8 mouse cellular contexts compared by ENCODE assay signal in genomic region chr6:86128504-86128903, GRCm38 (mm10).
A peak's percentile ranks its signal among the peaks of the same experiment; 100 is the strongest.
DNase-seq lines count a peak whose midpoint lies in the region; ATAC-seq and TF ChIP-seq lines count a peak whose summit lies in the region.

No protein-coding gene starts in this region.

- no peak overlapping the region for H3K9ac ChIP-seq in heart, postnatal 0 days (replicated peaks; ENCODE audit: low read depth, low read length)
- no peak overlapping the region for H3K9ac ChIP-seq in ES-E14 (ENCODE audit: insufficient read depth, low read depth, low read length, poor library complexity, severe bottlenecking)

- H3K9me3 ChIP-seq in heart, postnatal 0 days (replicated peaks; ENCODE audit: control insufficient read depth, low read length): no peaks in the 10 kb centered on the region
- no peaks in the 10 kb centered on the region for H3K9me3 ChIP-seq in ES-E14 (ENCODE audit: control insufficient read depth, insufficient read depth, low read depth, low read length)

- no peak for TF ChIP-seq EP300 in heart, postnatal 0 days (IDR thresholded peaks at IDR 0.05; ENCODE audit: low read depth)

- no peaks in the 10 kb centered on the region for H3K36me3 ChIP-seq in heart, postnatal 0 days (replicated peaks; ENCODE audit: control insufficient read depth, insufficient read depth, low read length)
- no peaks in the 10 kb centered on the region for H3K36me3 ChIP-seq in ES-E14 (ENCODE audit: control insufficient read depth, insufficient read depth, low read length, poor library complexity, severe bottlenecking)

- no peaks in the 10 kb centered on the region for H3K4me1 ChIP-seq in heart, postnatal 0 days (ENCODE audit: control insufficient read depth, insufficient read depth)
- peaks cover 0 to 3% of the 10 kb centered on the region in 2 experiments; a peak in 1 of 4 replicates for H3K4me1 ChIP-seq in ES-E14 (ENCODE audit: control insufficient read depth in 2 of 2, insufficient read depth in 2 of 2, low read length in 2 of 2, poor library complexity in 1 of 2)

- no peak for ATAC-seq in heart, postnatal 0 days (ENCODE audit: insufficient read depth, low read depth)
- peak; percentile 62 for ATAC-seq in megakaryocyte progenitor cell, adult 5-6 weeks (replicated peaks; ENCODE audit: poor library complexity)
- no peak for ATAC-seq in megakaryocyte, adult 5-6 weeks (ENCODE audit: poor library complexity, severe bottlenecking)

- no peaks in the 10 kb centered on the region for H3K27me3 ChIP-seq in heart, postnatal 0 days (ENCODE audit: control insufficient read depth, insufficient read depth, low read length)

- no peak overlapping the region for H3K27ac ChIP-seq in heart, postnatal 0 days (ENCODE audit: low read depth)
- no peak overlapping the region for H3K27ac ChIP-seq in ES-E14 (ENCODE audit: insufficient read depth, low read depth, low read length, poor library complexity, severe bottlenecking)

- no peak overlapping the region for H3K4me2 ChIP-seq in heart, postnatal 0 days (ENCODE audit: low read depth, low read length)

- no peak for DNase-seq in heart, postnatal 0 days (ENCODE audit: low spot score)
- no peak for DNase-seq in heart, postnatal 25 days (ENCODE audit: low spot score)
- DNase-seq in 3T3-L1 (ENCODE audit: low read depth, low spot score): peak; percentile 65
- DNase-seq in ES-E14 (ENCODE audit: low read depth, low spot score): peak; percentile 53
- peak; percentile 33 for DNase-seq in embryo, embryonic 11 days
- DNase-seq in cerebellum, adult 11-12 months: no peak

- TF ChIP-seq CTCF in heart, postnatal 0 days (IDR thresholded peaks at IDR 0.05; ENCODE audit: low read depth): peak; percentile 18; the same call in 1 of the 2 replicates

- WGBS in heart, postnatal 0 days: 62% methylated on average over 4 of the region's 4 CpGs

- intact Hi-C loops in heart, postnatal 25 days (cut with DNase I): loop anchor here (2.0 to 5.0 kb wide), 2 partner anchors 236 to 274 kb away; partner anchors contain the start of genes Fam136a and Tia1

- no peak overlapping the region for H3K4me3 ChIP-seq in heart, postnatal 0 days (ENCODE audit: low read depth, low read length)
- no peak overlapping the region for H3K4me3 ChIP-seq in ES-E14 (ENCODE audit: insufficient read depth in 1 of 2, low read depth in 1 of 2, low read length in 2 of 2, poor library complexity in 1 of 2, severe bottlenecking in 1 of 2)

- in situ Hi-C loops in ES-E14 (cut with MboI; ENCODE audit: low sequenced_read_pairs in 2 of 2, unreplicated experiment in 2 of 2): loop anchor here in 1 of 2 experiments (25.0 kb wide), 1 partner anchor 234 kb away; the partner anchor contains the start of genes Fam136a and Snrpg

TF ChIP-seq in ES-E14, 5 proteins besides CTCF, POLR2A, EP300 and RAD21:
- TF ChIP-seq HCFC1 (IDR thresholded peaks at IDR 0.05; ENCODE audit: borderline replicate concordance, insufficient read depth, low read length) (no peak), ZC3H11A (IDR thresholded peaks at IDR 0.05; ENCODE audit: borderline replicate concordance, low read depth, low read length) (no peak), MAFK (IDR thresholded peaks at IDR 0.05; ENCODE audit: insufficient read depth, low read depth, low read length) (no peak), CHD2 (IDR thresholded peaks at IDR 0.05; ENCODE audit: low read depth, low read length) (no peak), ZNF384 (IDR thresholded peaks at IDR 0.05; ENCODE audit: low read depth, low read length) (no peak)

Comparison
In these comparisons a context has a peak if more than half of its experiments do, and no peak if none do; other contexts are left out.
1. DNase-seq: peak in 3T3-L1 (single experiment), ES-E14 (single experiment) and embryo, embryonic 11 days (single experiment); none in heart, postnatal 0 days (single experiment), heart, postnatal 25 days (single experiment) and cerebellum, adult 11-12 months (single experiment).